Mouse (Mus musculus): ENCODE measurements around the gene Aprt.

GRCm38 (mm10) chr8:122557248-122558038 lies 19.3 kb downstream of the Aprt start:
- no peak for TF ChIP-seq CTCF (IDR thresholded peaks at IDR 0.05; ENCODE audit: low read depth)
- TF ChIP-seq EP300 (optimal IDR thresholded peaks at IDR 0.05): no peak

Measured in stomach, postnatal 0 days (tissue).